Mouse (Mus musculus) embryonic facial prominence, embryonic 13.5 days (tissue): ENCODE measurements around the gene Gstm7. TPM values are rescaled to one million over a fixed set of nuclear protein-coding genes. Genes with fewer than 3 reads are reported as not detected.
"Not testable (repeated sequence)": the region's sequence is repeated elsewhere in the genome, so short reads cannot be mapped to it uniquely, and the experiment has no call there.

ENCODE experiments used
- ATAC-seq: fragments of 200-750 bp; cut with Nextera tagmentation; 2 replicates; pipeline ENCODE4 v1.8.0; 2017; ENCODE audit warnings: low read depth; ENCODE audit not compliant: insufficient number of reproducible peaks, insufficient read depth, low FRiP score, low TSS enrichment
- H3K27ac ChIP-seq: fragments of 300-500 bp; sonication (generic); 2 replicates; pipeline ENCODE4 v1.5.1; 2015; ENCODE audit warnings: moderate library complexity, mild to moderate bottlenecking, inconsistent platforms
- H3K27me3 ChIP-seq: fragments of 300-500 bp; sonication (generic); 2 replicates; pipeline ENCODE4 v1.6.1; 2015; ENCODE audit warnings: mild to moderate bottlenecking, inconsistent platforms
- H3K36me3 ChIP-seq: fragments of 300-500 bp; sonication (generic); 2 replicates; pipeline ENCODE4 v1.6.1; 2015; ENCODE audit warnings: mild to moderate bottlenecking, inconsistent platforms
- H3K4me1 ChIP-seq: fragments of 300-500 bp; sonication (generic); 2 replicates; pipeline ENCODE4 v1.6.1; 2015; ENCODE audit warnings: inconsistent platforms
- H3K4me2 ChIP-seq: fragments of 300-500 bp; sonication (generic); 2 replicates; pipeline ENCODE4 v1.6.1; 2015; ENCODE audit warnings: moderate library complexity, mild to moderate bottlenecking, inconsistent platforms
- H3K4me3 ChIP-seq: fragments of 300-500 bp; sonication (generic); 2 replicates; pipeline ENCODE4 v1.5.1; 2015; ENCODE audit warnings: mild to moderate bottlenecking, inconsistent platforms
- H3K9ac ChIP-seq: fragments of 300-500 bp; sonication (generic); 2 replicates; pipeline ENCODE4 v1.6.1; 2015; ENCODE audit warnings: mild to moderate bottlenecking, inconsistent platforms
- H3K9me3 ChIP-seq: fragments of 300-500 bp; sonication (generic); 2 replicates; pipeline ENCODE4 v1.6.1; 2016; ENCODE audit warnings: inconsistent platforms
- WGBS: fragments of 180-500 bp; shearing (Covaris S2); methylation state at CpG from one replicate; pipeline ENCODE4 v1.1.7; 2015; ENCODE audit warnings: mixed read lengths; 5-methylcytosine and 5-hydroxymethylcytosine counted together
- polyA plus RNA-seq: library from polyadenylated mRNA; unstranded; fragments of >200 nt; fragmentation: Nextera tagmentation; extraction: Ambion mirVana; gene quantifications from 2 replicates; pipeline ENCODE4 v1.2.1, GENCODE M21; 2015

Gene Gstm7
- polyA plus RNA-seq: 30.6 and 31.3 TPM in 2 replicates

GRCm38 (mm10) chr3:107931670-107932069 lies at the start of gene Gstm7:
Gstm7 (minus strand) TSS chr3:107931817.
- WGBS: 5% methylated on average over 10 of the region's 10 CpGs
- H3K27ac ChIP-seq: 0 out of 2 replicates have a peak within 1 kb of the TSS, but pooled peaks have one; percentile 60

GRCm38 (mm10) chr3:107981261-107981660 lies 49.6 kb upstream of the Gstm7 start:
- ATAC-seq: no peak
- H3K9me3 ChIP-seq: no peaks in the 10 kb centered on the region
- no peaks in the 10 kb centered on the region for H3K36me3 ChIP-seq
- H3K4me1 ChIP-seq: peaks cover 8% of the 10 kb centered on the region; the same call in 1 of the 2 replicates
- no peak overlapping the region for H3K4me2 ChIP-seq
- no peak overlapping the region for H3K27ac ChIP-seq
- H3K27me3 ChIP-seq: no peaks in the 10 kb centered on the region
- WGBS: 67% methylated on average over 3 of the region's 3 CpGs
- no peak overlapping the region for H3K4me3 ChIP-seq
- H3K9ac ChIP-seq: no peak overlapping the region

More at GRCm38 (mm10) chr3:107931670-107932069, at the start of gene Gstm7:
- H3K27me3 ChIP-seq: no peaks in the 10 kb centered on the region
- H3K4me2 ChIP-seq: peak within 1 kb of the TSS; percentile 57
- peak within 1 kb of the TSS; percentile 60 for H3K9ac ChIP-seq
- ATAC-seq: peak; percentile 92
- no peaks in the 10 kb centered on the region for H3K9me3 ChIP-seq
- peak within 1 kb of the TSS; percentile 36 for H3K4me3 ChIP-seq
- no peaks in the 10 kb centered on the region for H3K36me3 ChIP-seq
- H3K4me1 ChIP-seq: 0 out of 2 replicates have a peak, but pooled peaks cover 6% of the 10 kb centered on the region

GRCm38 (mm10) chr3:107977691-107978090 lies 46.1 kb upstream of the Gstm7 start:
- H3K4me1 ChIP-seq: no peaks in the 10 kb centered on the region
- H3K9me3 ChIP-seq: no peaks in the 10 kb centered on the region
- H3K4me3 ChIP-seq: no peak overlapping the region
- no peak for ATAC-seq
- 76% methylated on average over 3 of the region's 3 CpGs for WGBS
- H3K27ac ChIP-seq: no peak overlapping the region
- no peaks in the 10 kb centered on the region for H3K36me3 ChIP-seq
- no peaks in the 10 kb centered on the region for H3K27me3 ChIP-seq
- no peak overlapping the region for H3K9ac ChIP-seq
- no peak overlapping the region for H3K4me2 ChIP-seq

GRCm38 (mm10) chr3:107974237-107974636 lies 42.6 kb upstream of the Gstm7 start:
- WGBS: 89% methylated on average over 1 of the region's 1 CpGs
- Histone ChIP-seq H3K4me1 (no peaks in the 10 kb centered on the region), H3K4me2 (no peak overlapping the region), H3K9ac (no peak overlapping the region), H3K27me3 (peaks cover 3% of the 10 kb centered on the region; the same call in 1 of the 2 replicates), H3K27ac (no peak overlapping the region), H3K36me3 (no peaks in the 10 kb centered on the region), H3K4me3 (no peak overlapping the region), H3K9me3 (no peaks in the 10 kb centered on the region)
- ATAC-seq: no peak

GRCm38 (mm10) chr3:107972070-107972469 lies 40.5 kb upstream of the Gstm7 start:
- Histone ChIP-seq H3K4me3 (no peak overlapping the region), H3K9me3 (no peaks in the 10 kb centered on the region), H3K4me2 (no peak overlapping the region), H3K4me1 (no peaks in the 10 kb centered on the region), H3K9ac (no peak overlapping the region), H3K36me3 (no peaks in the 10 kb centered on the region), H3K27ac (no peak overlapping the region), H3K27me3 (peaks cover 3% of the 10 kb centered on the region; the same call in 1 of the 2 replicates)
- WGBS: 84% methylated on average over 3 of the region's 3 CpGs
- no peak for ATAC-seq

GRCm38 (mm10) chr3:107971101-107971500 lies 39.5 kb upstream of the Gstm7 start:
- not testable (repeated sequence) for H3K4me1 ChIP-seq, H3K4me2 ChIP-seq, H3K27me3 ChIP-seq, ATAC-seq, H3K9ac ChIP-seq, H3K27ac ChIP-seq, H3K4me3 ChIP-seq, H3K9me3 ChIP-seq, H3K36me3 ChIP-seq
- 48% methylated on average over 3 of the region's 3 CpGs for WGBS

- no peak within 1 kb of the TSS for H3K4me2 ChIP-seq
- WGBS: 64% methylated on average over 13 of the region's 13 CpGs
- H3K36me3 ChIP-seq: no peaks in the 10 kb centered on the region
- no peak within 1 kb of the TSS for H3K4me3 ChIP-seq
- peaks cover 3% of the 10 kb centered on the region; the same call in 1 of the 2 replicates for H3K27me3 ChIP-seq
- no peaks in the 10 kb centered on the region for H3K9me3 ChIP-seq
- H3K4me1 ChIP-seq: no peaks in the 10 kb centered on the region
- no peak within 1 kb of the TSS for H3K27ac ChIP-seq
- H3K9ac ChIP-seq: no peak within 1 kb of the TSS
- no peak for ATAC-seq
Observed at GRCm38 (mm10) chr3:107968724-107969395, 37.2 kb upstream of the Gstm7 start, which contains the start of gene Gstm3. Gstm3 (minus strand) TSS chr3:107969283.

- Histone ChIP-seq H3K4me3 (no peak overlapping the region), H3K27me3 (peaks cover 3% of the 10 kb centered on the region; the same call in 1 of the 2 replicates), H3K4me2 (no peak overlapping the region), H3K4me1 (no peaks in the 10 kb centered on the region), H3K9me3 (no peaks in the 10 kb centered on the region), H3K27ac (no peak overlapping the region), H3K9ac (no peak overlapping the region), H3K36me3 (no peaks in the 10 kb centered on the region)
- ATAC-seq: no peak
- 95% methylated on average over 5 of the region's 5 CpGs for WGBS
Observed at GRCm38 (mm10) chr3:107966631-107967030, 35.0 kb upstream of the Gstm7 start.

GRCm38 (mm10) chr3:107965592-107965991 lies 34.0 kb upstream of the Gstm7 start:
- ATAC-seq: no peak
- no peak overlapping the region for H3K4me2 ChIP-seq
- no peak overlapping the region for H3K27ac ChIP-seq
- H3K4me1 ChIP-seq: no peaks in the 10 kb centered on the region
- 66% methylated on average over 1 of the region's 1 CpGs for WGBS
- H3K9me3 ChIP-seq: no peaks in the 10 kb centered on the region
- no peak overlapping the region for H3K4me3 ChIP-seq
- H3K27me3 ChIP-seq: no peaks in the 10 kb centered on the region; the same call in 1 of the 2 replicates
- H3K9ac ChIP-seq: no peak overlapping the region
- no peaks in the 10 kb centered on the region for H3K36me3 ChIP-seq

GRCm38 (mm10) chr3:107964656-107965308 lies 33.2 kb upstream of the Gstm7 start:
- WGBS: 66% methylated on average over 5 of the region's 5 CpGs
- H3K27me3 ChIP-seq: no peaks in the 10 kb centered on the region; the same call in 1 of the 2 replicates
- no peaks in the 10 kb centered on the region for H3K4me1 ChIP-seq
- H3K9me3 ChIP-seq: no peaks in the 10 kb centered on the region
- H3K36me3 ChIP-seq: no peaks in the 10 kb centered on the region
- no peak overlapping the region for H3K27ac ChIP-seq
- no peak overlapping the region for H3K4me3 ChIP-seq
- H3K9ac ChIP-seq: no peak overlapping the region
- H3K4me2 ChIP-seq: no peak overlapping the region
- ATAC-seq: peak; percentile 15; the same call in 1 of the 2 replicates

GRCm38 (mm10) chr3:107964026-107964425 lies 32.4 kb upstream of the Gstm7 start:
- H3K4me1 ChIP-seq: no peaks in the 10 kb centered on the region
- no peak overlapping the region for H3K4me2 ChIP-seq
- no peak overlapping the region for H3K9ac ChIP-seq
- H3K4me3 ChIP-seq: no peak overlapping the region
- ATAC-seq: no peak
- H3K9me3 ChIP-seq: no peaks in the 10 kb centered on the region
- no peak overlapping the region for H3K27ac ChIP-seq
- H3K36me3 ChIP-seq: no peaks in the 10 kb centered on the region
- no peaks in the 10 kb centered on the region for H3K27me3 ChIP-seq
- 83% methylated on average over 4 of the region's 4 CpGs for WGBS

GRCm38 (mm10) chr3:107955260-107955659 lies 23.6 kb upstream of the Gstm7 start:
- H3K27me3 ChIP-seq, H3K9me3 ChIP-seq, ATAC-seq, H3K4me2 ChIP-seq, H3K36me3 ChIP-seq, H3K4me3 ChIP-seq, H3K27ac ChIP-seq, H3K4me1 ChIP-seq, H3K9ac ChIP-seq: not testable (repeated sequence)
- whole genome bisulfite sequencing: 85% methylated on average over 9 of the region's 9 CpGs
